Mouse (Mus musculus): ENCODE data around the gene Hs3st5.

- no peak for TF ChIP-seq CTCF (IDR thresholded peaks at IDR 0.05; ENCODE audit: insufficient read depth, low read depth, low read length)
- no peak for TF ChIP-seq POLR2A (IDR thresholded peaks at IDR 0.05; ENCODE audit: insufficient read depth, low read depth, low read length)
These were observed 21.8 kb upstream of the Hs3st5 start for GRCm38 (mm10) chr10:36484728-36485300.
